Mouse (Mus musculus): ENCODE data around the gene Pip5k1b.

DNA sequence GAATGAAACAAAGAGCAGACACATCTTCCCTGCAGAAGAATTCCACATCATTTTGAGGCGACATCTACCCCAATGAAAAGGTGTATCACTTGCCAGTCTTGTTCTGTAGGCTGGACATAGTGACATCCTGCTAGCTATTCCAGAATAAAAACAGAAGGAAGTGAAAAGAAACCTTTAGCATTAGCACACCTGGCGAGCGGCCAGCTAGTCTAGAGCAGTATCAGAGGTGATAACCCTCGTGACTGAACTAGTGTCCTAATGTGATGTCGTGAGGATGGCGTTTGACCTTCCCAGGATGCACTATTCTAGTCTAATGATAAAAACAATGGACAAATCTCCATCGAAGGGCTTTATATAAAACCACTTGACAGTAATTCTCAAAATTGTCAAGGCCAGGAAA, 33.7 kb downstream of the Pip5k1b start:
- no peak for TF ChIP-seq CTCF (IDR thresholded peaks at IDR 0.05; ENCODE audit: borderline replicate concordance, insufficient read depth, low read length)
- TF ChIP-seq POLR2A (IDR thresholded peaks at IDR 0.05; ENCODE audit: low read depth, low read length): no peak
